8 mouse cellular contexts compared by ENCODE assay signal in genomic region chr1:136683061-136683531, GRCm38 (mm10). TPM values are rescaled to one million over a fixed set of nuclear protein-coding genes. Genes with fewer than 3 reads are reported as not detected.
DNase-seq lines count a peak whose midpoint lies in the region; ATAC-seq and TF ChIP-seq lines count a peak whose summit lies in the region.

No protein-coding gene starts in this region.

- WGBS in limb, embryonic 10.5 days: 93% methylated on average over 3 of the region's 3 CpGs
- WGBS in stomach, embryonic 14.5 days: 57% methylated on average over 3 of the region's 3 CpGs
- WGBS in midbrain, embryonic 10.5 days: 85% methylated on average over 3 of the region's 3 CpGs

- 0 out of 2 replicates have a peak, but pooled peaks have one; percentile 50 for ATAC-seq in stomach, embryonic 14.5 days (ENCODE audit: insufficient number of reproducible peaks, insufficient read depth, low FRiP score, low read depth)

- H3K4me2 ChIP-seq in stomach, embryonic 14.5 days (replicated peaks; ENCODE audit: low read depth, low read length): no peak overlapping the region

- H3K27ac ChIP-seq in ES-E14 (ENCODE audit: insufficient read depth, low read depth, low read length, poor library complexity, severe bottlenecking): peak overlapping the region; percentile 70; the same call in 1 of the 2 replicates
- 0 out of 2 replicates have a peak overlapping the region, but pooled peaks have one; percentile 9 for H3K27ac ChIP-seq in limb, embryonic 10.5 days
- peak overlapping the region; percentile 44; the same call in 1 of the 2 replicates for H3K27ac ChIP-seq in stomach, embryonic 14.5 days (ENCODE audit: low read length)
- H3K27ac ChIP-seq in midbrain, embryonic 10.5 days (replicated peaks): no peak overlapping the region

- peaks cover 18 to 23% of the 10 kb centered on the region in 2 experiments for H3K4me1 ChIP-seq in ES-E14 (ENCODE audit: control insufficient read depth in 2 of 2, insufficient read depth in 2 of 2, low read length in 2 of 2, poor library complexity in 1 of 2)
- peaks cover 31% of the 10 kb centered on the region for H3K4me1 ChIP-seq in limb, embryonic 10.5 days
- peaks cover 8% of the 10 kb centered on the region for H3K4me1 ChIP-seq in stomach, embryonic 14.5 days (ENCODE audit: control insufficient read depth, insufficient read depth, low read length)
- H3K4me1 ChIP-seq in midbrain, embryonic 10.5 days: peaks cover 11% of the 10 kb centered on the region

- H3K9ac ChIP-seq in ES-E14 (ENCODE audit: insufficient read depth, low read depth, low read length, poor library complexity, severe bottlenecking): peak overlapping the region; percentile 66; the same call in 1 of the 2 replicates
- no peak overlapping the region for H3K9ac ChIP-seq in stomach, embryonic 14.5 days (replicated peaks; ENCODE audit: low read depth, low read length)

- DNase-seq in CD4-positive helper T cell, adult 2 months (ENCODE audit: low read depth, low spot score): peak; percentile 47
- no peak for DNase-seq in ES-E14 (ENCODE audit: low read depth, low spot score)
- DNase-seq in gastrocnemius, postnatal 36 days: peak; percentile 66 to 82
- no peak for DNase-seq in limb, embryonic 10.5 days (ENCODE audit: low spot score)
- no peak for DNase-seq in midbrain, embryonic 10.5 days (ENCODE audit: low spot score)
- no peak for DNase-seq in cerebellum, postnatal 4 days (ENCODE audit: low spot score in 2 of 2)
- DNase-seq in cerebellum, adult 9-11 months: no peak

- in situ Hi-C loops in ES-E14 (cut with MboI; ENCODE audit: low sequenced_read_pairs in 2 of 2, unreplicated experiment in 2 of 2): no loop called here

- no peaks in the 10 kb centered on the region for H3K36me3 ChIP-seq in ES-E14 (ENCODE audit: control insufficient read depth, insufficient read depth, low read length, poor library complexity, severe bottlenecking)
- no peaks in the 10 kb centered on the region for H3K36me3 ChIP-seq in limb, embryonic 10.5 days
- no peaks in the 10 kb centered on the region for H3K36me3 ChIP-seq in stomach, embryonic 14.5 days (ENCODE audit: control insufficient read depth, insufficient read depth, low read length)
- no peaks in the 10 kb centered on the region for H3K36me3 ChIP-seq in midbrain, embryonic 10.5 days

- H3K9me3 ChIP-seq in ES-E14 (ENCODE audit: control insufficient read depth, insufficient read depth, low read depth, low read length): no peaks in the 10 kb centered on the region
- H3K9me3 ChIP-seq in limb, embryonic 10.5 days (replicated peaks): no peaks in the 10 kb centered on the region
- H3K9me3 ChIP-seq in stomach, embryonic 14.5 days (ENCODE audit: control insufficient read depth, low read depth, low read length): no peaks in the 10 kb centered on the region
- no peaks in the 10 kb centered on the region for H3K9me3 ChIP-seq in midbrain, embryonic 10.5 days (replicated peaks)

- intact Hi-C loops in gastrocnemius, postnatal 36 days (cut with DNase I): loop anchor here (5.0 kb wide), 1 partner anchor 49 kb away; no protein-coding TSS in a partner anchor

- no peak overlapping the region; a peak in 2 of 4 replicates for H3K4me3 ChIP-seq in ES-E14 (ENCODE audit: insufficient read depth in 1 of 2, low read depth in 1 of 2, low read length in 2 of 2, poor library complexity in 1 of 2, severe bottlenecking in 1 of 2)
- H3K4me3 ChIP-seq in limb, embryonic 10.5 days: no peak overlapping the region
- no peak overlapping the region for H3K4me3 ChIP-seq in stomach, embryonic 14.5 days (ENCODE audit: low read depth, low read length)
- H3K4me3 ChIP-seq in midbrain, embryonic 10.5 days: no peak overlapping the region

- H3K27me3 ChIP-seq in limb, embryonic 10.5 days (ENCODE audit: low read depth, poor library complexity, severe bottlenecking): no peaks in the 10 kb centered on the region
- no peaks in the 10 kb centered on the region for H3K27me3 ChIP-seq in stomach, embryonic 14.5 days (ENCODE audit: control insufficient read depth, insufficient read depth, low read length)
- H3K27me3 ChIP-seq in midbrain, embryonic 10.5 days (ENCODE audit: low read depth, poor library complexity, severe bottlenecking): no peaks in the 10 kb centered on the region

TF ChIP-seq in ES-E14, 5 proteins besides CTCF, POLR2A, EP300 and RAD21:
- TF ChIP-seq CHD2 (IDR thresholded peaks at IDR 0.05; ENCODE audit: low read depth, low read length): no peak
- peak; percentile 17; the same call in 1 of the 2 replicates for TF ChIP-seq ZNF384 (IDR thresholded peaks at IDR 0.05; ENCODE audit: low read depth, low read length)

RNA-seq across cellular contexts. Expression of gene Zfp281, which starts 58.4 kb away (rescaled TPM):
- 65.0 and 65.5 TPM in 2 replicates for total RNA-seq in ES-E14 (2012; rRNA removed)
- total RNA-seq in gastrocnemius, postnatal 36 days (2021): 10 to 100 TPM in 1 of 2 experiments, 1 to 10 TPM in 1; 8.3 to 10.9 TPM
- polyA plus RNA-seq in limb, embryonic 10.5 days (2016; fragmentation: Nextera tagmentation; extraction: Ambion mirVana): 31.2 and 32.4 TPM in 2 replicates
- 20.7 and 22.0 TPM in 2 replicates for polyA plus RNA-seq in stomach, embryonic 14.5 days (2014; fragmentation: Nextera tagmentation; extraction: Ambion mirVana)
- polyA plus RNA-seq in midbrain, embryonic 10.5 days (2016; fragmentation: Nextera tagmentation; extraction: Ambion mirVana): 28.4 and 29.8 TPM in 2 replicates

Comparison
In these comparisons a context has a peak if more than half of its experiments do, and no peak if none do; other contexts are left out.
1. DNase-seq: peak in CD4-positive helper T cell, adult 2 months (single experiment) and gastrocnemius, postnatal 36 days (2 of 2); none in ES-E14 (single experiment), limb, embryonic 10.5 days (single experiment), midbrain, embryonic 10.5 days (single experiment), cerebellum, postnatal 4 days (0 of 2) and cerebellum, adult 9-11 months (single experiment).